Mouse (Mus musculus) midbrain, embryonic 10.5 days (tissue): ENCODE data around the gene St6galnac1. TPM values are rescaled to one million over a fixed set of nuclear protein-coding genes. Genes with fewer than 3 reads are reported as not detected.

Source experiments
- polyA plus RNA-seq: library from polyadenylated mRNA; unstranded; fragments of >200 nt; fragmentation: Nextera tagmentation; extraction: Ambion mirVana; gene quantifications from 2 replicates; pipeline ENCODE4 v1.2.1, GENCODE M21; 2016

St6galnac1 gene
- polyA plus RNA-seq, 1 experiment from 2014 or later, result not detected

Other genes starting within 250 kb of the St6galnac1 start
- 6.4 and 9.4 TPM in 2 replicates for gene Sphk1, start 244.6 kb downstream of the St6galnac1 start, polyA plus RNA-seq
- gene Ube2o, start 194.1 kb downstream of the St6galnac1 start, polyA plus RNA-seq, result 8.3 and 8.7 TPM in 2 replicates
- not detected in 2 replicates for gene Aanat, start 189.1 kb downstream of the St6galnac1 start, polyA plus RNA-seq
- 2.5 and 3.3 TPM in 2 replicates for gene Rhbdf2, start 148.5 kb downstream of the St6galnac1 start, polyA plus RNA-seq
- 0.65 and 0.77 TPM in 2 replicates for gene Prcd, start 122.0 kb downstream of the St6galnac1 start, polyA plus RNA-seq
- 2.5 and 2.8 TPM in 2 replicates for gene Cygb, start 121.2 kb downstream of the St6galnac1 start, polyA plus RNA-seq
- 28.1 and 29.1 TPM in 2 replicates for gene Mxra7, start 52.5 kb upstream of the St6galnac1 start, polyA plus RNA-seq
- 68.5 and 70.3 TPM in 2 replicates for gene Mettl23, start 67.8 kb upstream of the St6galnac1 start, polyA plus RNA-seq
- 92.5 and 102 TPM in 2 replicates for gene Jmjd6, start 67.9 kb upstream of the St6galnac1 start, polyA plus RNA-seq
- gene Mfsd11, start 76.9 kb upstream of the St6galnac1 start, polyA plus RNA-seq, result 27.9 and 31.7 TPM in 2 replicates
- 852 and 895 TPM in 2 replicates for gene Srsf2, start 77.6 kb upstream of the St6galnac1 start, polyA plus RNA-seq
- gene Mgat5b, start 143.4 kb upstream of the St6galnac1 start, polyA plus RNA-seq, result 5.5 and 9.5 TPM in 2 replicates